Mouse (Mus musculus) limb, embryonic 13.5 days (tissue): ENCODE measurements around the gene Mphosph9. TPM values are rescaled to one million over a fixed set of nuclear protein-coding genes. Genes with fewer than 3 reads are reported as not detected.
A peak's percentile ranks its signal among the peaks of the same experiment; 100 is the strongest.

Experiments used
- ATAC-seq: fragments of 200-750 bp; cut with Nextera tagmentation; 2 replicates; pipeline ENCODE4 v1.8.0; 2017; ENCODE audit warnings: low read depth, moderate number of reproducible peaks, moderate TSS enrichment; ENCODE audit not compliant: low FRiP score
- H3K27ac ChIP-seq: fragments of 300-500 bp; sonication (generic); 2 replicates; pipeline ENCODE4 v1.5.1; 2015; ENCODE audit warnings: inconsistent platforms, mild to moderate bottlenecking, moderate library complexity
- H3K27me3 ChIP-seq: fragments of 300-500 bp; sonication (generic); 2 replicates; pipeline ENCODE4 v1.6.1; 2015; ENCODE audit warnings: mild to moderate bottlenecking, inconsistent platforms
- H3K36me3 ChIP-seq: fragments of 300-500 bp; sonication (generic); 2 replicates; pipeline ENCODE4 v1.6.1; 2015; ENCODE audit warnings: inconsistent platforms, mild to moderate bottlenecking, moderate library complexity
- H3K4me1 ChIP-seq: fragments of 300-500 bp; sonication (generic); 2 replicates; pipeline ENCODE4 v1.6.1; 2015; ENCODE audit warnings: inconsistent platforms
- H3K4me2 ChIP-seq: fragments of 300-500 bp; sonication (generic); replicated peaks from 2 replicates; pipeline ENCODE4 v1.6.1; 2015; ENCODE audit warnings: inconsistent platforms, mild to moderate bottlenecking, moderate library complexity
- H3K4me3 ChIP-seq: fragments of 300-500 bp; sonication (generic); 2 replicates; pipeline ENCODE4 v1.5.1; 2015; ENCODE audit warnings: moderate library complexity, mild to moderate bottlenecking, inconsistent platforms
- H3K9ac ChIP-seq: fragments of 300-500 bp; sonication (generic); 2 replicates; pipeline ENCODE4 v1.6.1; 2015; ENCODE audit warnings: mild to moderate bottlenecking, inconsistent platforms
- H3K9me3 ChIP-seq: fragments of 300-500 bp; sonication (generic); 2 replicates; pipeline ENCODE4 v1.6.1; 2016; ENCODE audit warnings: inconsistent platforms
- WGBS: fragments of 180-500 bp; shearing (Covaris S2); methylation state at CpG from one replicate; pipeline ENCODE4 v1.1.7; 2015; 5-methylcytosine and 5-hydroxymethylcytosine counted together
- polyA plus RNA-seq: library from polyadenylated mRNA; unstranded; fragments of >200 nt; fragmentation: Nextera tagmentation; extraction: Ambion mirVana; gene quantifications from 2 replicates; pipeline ENCODE4 v1.2.1, GENCODE M21; 2015

Mphosph9 gene
- polyA plus RNA-seq, 1 experiment from 2014 or later, result 13.2 TPM

DNA sequence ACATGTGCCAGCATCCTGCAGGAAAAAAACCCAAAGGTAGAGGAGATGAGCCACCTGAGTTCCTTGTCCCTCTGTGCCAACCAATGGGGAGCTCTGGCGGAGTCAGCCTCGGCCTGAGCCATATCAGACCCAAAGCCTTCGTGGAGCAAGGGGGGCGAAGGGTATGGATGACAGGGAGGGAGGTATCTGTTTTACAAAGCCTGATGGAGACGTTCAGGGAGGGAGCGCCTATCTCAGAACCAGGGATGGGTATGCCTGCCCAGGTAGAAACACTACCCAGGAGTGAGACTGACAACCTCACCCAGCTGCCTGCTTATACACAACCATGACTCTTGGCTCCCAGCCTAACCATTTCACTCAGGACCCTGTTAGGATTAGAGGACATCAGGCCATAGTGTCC is 111.4 kb downstream of the Mphosph9 start:
- Histone ChIP-seq H3K9ac (no peak overlapping the region), H3K4me2 (no peak overlapping the region), H3K4me3 (no peak overlapping the region), H3K36me3 (peaks cover 9% of the 10 kb centered on the region), H3K27me3 (no peaks in the 10 kb centered on the region), H3K4me1 (peaks cover 29% of the 10 kb centered on the region), H3K27ac (no peak overlapping the region), H3K9me3 (no peaks in the 10 kb centered on the region)
- 85% methylated on average over 6 of the region's 6 CpGs for WGBS
- ATAC-seq, result no peak

DNA sequence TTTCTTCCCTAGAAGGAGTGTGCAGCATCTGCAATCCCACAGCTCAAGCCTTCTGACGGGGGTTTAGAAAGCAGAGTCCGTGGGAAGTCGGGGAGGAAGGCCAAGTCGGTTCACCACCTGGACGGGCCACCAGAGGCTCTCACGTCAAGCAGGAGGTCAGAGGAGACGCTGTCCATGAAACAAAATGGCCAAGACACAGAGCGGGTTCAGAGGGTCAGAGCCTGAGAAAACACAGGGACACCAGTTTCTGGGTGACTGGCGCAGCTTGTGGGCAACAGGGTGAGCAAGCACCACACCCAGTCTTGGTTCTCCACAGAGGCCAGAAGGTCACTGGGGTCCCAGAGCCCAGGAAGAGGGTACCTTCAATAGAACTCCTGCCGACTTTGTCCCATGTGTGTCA is 112.1 kb downstream of the Mphosph9 start:
- ATAC-seq, result no peak
- WGBS, result 81% methylated on average over 10 of the region's 10 CpGs
- Histone ChIP-seq H3K36me3 (peaks cover 9% of the 10 kb centered on the region), H3K4me3 (no peak overlapping the region), H3K27me3 (no peaks in the 10 kb centered on the region), H3K4me1 (peaks cover 26% of the 10 kb centered on the region), H3K9ac (no peak overlapping the region), H3K27ac (0 out of 2 replicates have a peak overlapping the region, but pooled peaks have one; percentile 15), H3K4me2 (no peak overlapping the region), H3K9me3 (no peaks in the 10 kb centered on the region)

DNA sequence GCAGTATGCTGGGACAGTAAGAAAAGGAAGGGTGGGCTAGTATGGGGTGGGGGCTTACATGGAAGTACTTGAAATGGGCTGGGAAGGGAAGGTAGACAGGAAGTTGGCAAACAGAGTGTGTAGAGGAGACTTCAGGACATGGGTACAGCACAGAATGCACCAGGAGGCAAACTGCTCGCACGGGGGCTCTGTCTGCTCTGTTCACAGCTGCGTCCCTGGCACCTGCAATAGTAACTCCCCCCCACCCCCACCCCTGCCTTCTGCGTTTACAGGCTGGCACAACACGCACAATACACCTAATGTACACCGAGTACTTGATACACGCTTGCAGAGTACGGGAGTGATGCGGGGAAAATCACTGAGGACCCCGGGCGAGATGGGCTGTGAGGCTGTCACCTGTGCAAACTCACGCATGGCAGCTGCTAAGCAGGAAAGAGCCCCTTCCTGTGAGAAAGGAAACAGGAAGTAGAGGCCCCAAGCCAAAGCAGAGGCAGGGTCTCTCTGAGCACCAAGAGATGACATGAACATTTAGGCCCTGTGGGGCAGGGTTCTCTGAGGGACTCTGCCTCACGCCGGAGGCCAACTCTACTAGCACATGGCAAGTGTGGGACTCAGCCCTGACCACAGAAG is 113.1 kb downstream of the Mphosph9 start:
- peaks cover 13% of the 10 kb centered on the region for H3K36me3 ChIP-seq
- no peak for ATAC-seq
- no peak overlapping the region for H3K4me2 ChIP-seq
- H3K4me3 ChIP-seq, result no peak overlapping the region
- no peaks in the 10 kb centered on the region for H3K9me3 ChIP-seq
- peaks cover 24% of the 10 kb centered on the region for H3K4me1 ChIP-seq
- WGBS, result 81% methylated on average over 14 of the region's 14 CpGs
- H3K27me3 ChIP-seq, result no peaks in the 10 kb centered on the region
- no peak overlapping the region for H3K9ac ChIP-seq
- peak overlapping the region; percentile 15; the same call in 1 of the 2 replicates for H3K27ac ChIP-seq

DNA sequence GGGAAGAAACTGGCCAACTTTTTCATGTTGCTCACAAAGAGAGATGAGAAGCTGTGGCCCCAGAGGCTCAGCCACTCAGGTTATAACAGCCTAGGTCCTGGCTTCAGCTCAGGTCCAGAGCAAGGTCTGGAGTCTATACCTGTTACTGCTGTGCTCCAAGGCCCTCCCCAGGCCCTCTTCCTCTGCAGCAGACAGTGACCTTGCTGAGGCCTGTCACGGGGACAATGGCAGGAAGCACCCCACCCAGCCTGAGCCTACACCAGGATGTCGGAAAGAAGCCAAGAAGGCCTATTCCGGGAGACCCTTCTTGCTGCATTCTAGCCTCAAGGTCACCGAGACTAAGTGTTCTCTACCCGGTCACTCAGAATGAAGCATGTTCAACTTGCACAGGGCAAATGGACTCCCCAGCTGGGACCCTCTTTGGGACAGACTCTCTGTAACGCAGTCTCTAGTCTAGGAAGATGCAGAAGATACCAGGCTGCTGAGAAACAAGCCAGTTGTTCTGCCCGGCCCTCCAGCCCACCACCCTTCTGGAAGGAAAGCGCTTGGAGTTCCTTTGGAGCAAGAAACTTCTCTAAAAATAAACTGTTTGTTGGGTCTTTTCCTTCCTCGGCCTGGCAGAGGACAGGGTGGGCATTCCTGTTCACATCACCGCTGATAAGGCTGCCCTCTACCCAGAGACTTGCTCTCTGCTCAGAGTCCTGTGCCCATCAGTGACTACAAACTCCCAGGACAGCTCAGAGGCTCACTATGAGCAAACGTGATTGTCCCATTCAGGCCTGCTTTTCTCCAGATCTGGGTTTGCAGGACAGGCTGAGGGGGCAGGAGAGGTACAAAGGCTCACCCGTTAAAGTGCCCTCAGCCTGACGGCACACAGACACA is 113.9 kb downstream of the Mphosph9 start:
- no peak overlapping the region for H3K4me3 ChIP-seq
- no peaks in the 10 kb centered on the region for H3K27me3 ChIP-seq
- H3K4me2 ChIP-seq, result no peak overlapping the region
- no peak for ATAC-seq
- WGBS, result 81% methylated on average over 13 of the region's 13 CpGs
- peaks cover 13% of the 10 kb centered on the region for H3K36me3 ChIP-seq
- no peaks in the 10 kb centered on the region for H3K9me3 ChIP-seq
- no peak overlapping the region for H3K9ac ChIP-seq
- H3K27ac ChIP-seq, result peak overlapping the region; percentile 6; the same call in 1 of the 2 replicates
- H3K4me1 ChIP-seq, result peaks cover 17% of the 10 kb centered on the region

DNA sequence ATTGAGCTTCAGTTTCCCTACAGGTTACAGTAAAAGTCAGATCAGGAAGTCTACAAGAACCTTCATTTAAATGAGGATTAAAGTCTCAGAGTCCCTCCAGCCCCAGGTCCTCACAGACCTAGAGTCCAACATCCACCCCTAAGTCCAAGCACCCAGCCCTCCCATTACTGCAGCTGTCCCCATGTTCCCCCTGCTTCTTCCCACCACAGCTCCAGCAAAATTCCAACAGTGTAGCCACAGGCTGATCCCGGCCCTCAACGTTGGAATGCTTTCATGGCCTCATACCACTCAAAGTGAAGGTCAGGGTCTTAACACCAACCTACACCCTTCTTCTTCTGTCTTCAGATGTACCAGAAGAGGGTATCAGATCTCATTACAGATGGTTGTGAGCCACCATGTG is 116.1 kb downstream of the Mphosph9 start:
- peaks cover 19% of the 10 kb centered on the region for H3K4me1 ChIP-seq
- no peaks in the 10 kb centered on the region for H3K27me3 ChIP-seq
- no peak for ATAC-seq
- no peak overlapping the region for H3K4me3 ChIP-seq
- H3K9me3 ChIP-seq, result no peaks in the 10 kb centered on the region
- WGBS, result 86% methylated on average over 2 of the region's 2 CpGs
- no peak overlapping the region for H3K9ac ChIP-seq
- no peak overlapping the region for H3K27ac ChIP-seq
- H3K4me2 ChIP-seq, result no peak overlapping the region
- H3K36me3 ChIP-seq, result peaks cover 13% of the 10 kb centered on the region

DNA sequence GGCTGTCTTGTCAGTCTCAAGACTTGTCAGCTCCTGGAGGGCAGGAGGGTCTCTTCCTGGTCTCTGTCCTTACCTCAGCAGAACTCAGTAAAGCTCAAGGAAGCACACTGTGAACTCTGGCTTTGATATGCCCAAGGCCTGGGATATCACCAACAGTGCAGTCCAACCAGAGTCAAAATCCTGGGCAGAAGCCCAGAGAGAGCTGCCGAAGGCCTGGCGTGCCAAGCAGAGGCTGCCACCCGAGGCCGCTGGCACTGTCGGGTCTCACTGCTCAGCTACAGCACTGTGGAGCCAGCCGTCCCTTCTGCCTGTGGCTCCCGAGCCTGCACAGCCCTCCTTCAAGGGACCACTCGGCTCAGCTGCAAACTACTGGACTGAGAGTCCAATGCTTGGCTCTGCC is 116.5 kb downstream of the Mphosph9 start:
- H3K9me3 ChIP-seq, result no peaks in the 10 kb centered on the region
- H3K27ac ChIP-seq, result 0 out of 2 replicates have a peak overlapping the region, but pooled peaks have one; percentile 28
- no peaks in the 10 kb centered on the region for H3K27me3 ChIP-seq
- H3K4me1 ChIP-seq, result peaks cover 23% of the 10 kb centered on the region
- no peak overlapping the region for H3K9ac ChIP-seq
- peaks cover 13% of the 10 kb centered on the region for H3K36me3 ChIP-seq
- WGBS, result 91% methylated on average over 8 of the region's 8 CpGs
- no peak overlapping the region for H3K4me2 ChIP-seq
- ATAC-seq, result no peak
- no peak overlapping the region for H3K4me3 ChIP-seq

DNA sequence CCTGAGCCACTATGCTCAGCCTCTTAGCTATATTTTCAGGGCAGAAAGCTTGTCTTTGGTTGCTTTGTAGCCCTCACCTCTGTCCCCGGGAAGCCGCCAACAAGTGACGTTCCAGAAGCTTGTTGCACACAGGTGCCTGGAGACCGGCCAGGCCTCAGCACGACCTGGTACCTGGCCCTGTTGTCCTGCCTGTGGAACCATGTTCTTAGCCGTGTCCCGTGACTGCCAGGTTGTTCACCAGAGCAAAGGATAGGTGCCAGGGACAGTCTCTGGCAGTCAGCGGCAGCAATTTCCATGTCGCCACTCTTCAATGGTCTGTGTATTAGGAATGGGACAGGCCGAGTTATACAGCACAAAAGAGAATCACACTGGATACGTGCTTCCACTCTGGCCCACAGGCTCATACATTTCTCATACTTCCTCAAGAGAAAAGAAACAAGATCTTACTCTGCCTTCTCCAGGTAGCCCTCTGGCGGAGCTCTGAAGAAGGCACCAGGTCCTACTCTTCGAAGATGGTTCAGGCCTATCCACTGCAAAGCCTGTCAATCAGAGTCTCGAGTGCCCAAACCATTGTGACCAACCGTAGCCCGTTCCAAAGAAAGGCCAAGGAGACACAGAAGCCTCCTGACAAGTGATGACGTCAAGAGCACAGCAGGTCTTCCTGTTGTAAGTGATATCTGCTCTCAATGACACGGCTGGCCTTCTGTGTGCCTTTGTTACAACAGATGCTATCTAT is 117.3 kb downstream of the Mphosph9 start:
- H3K36me3 ChIP-seq, result peaks cover 9% of the 10 kb centered on the region

DNA sequence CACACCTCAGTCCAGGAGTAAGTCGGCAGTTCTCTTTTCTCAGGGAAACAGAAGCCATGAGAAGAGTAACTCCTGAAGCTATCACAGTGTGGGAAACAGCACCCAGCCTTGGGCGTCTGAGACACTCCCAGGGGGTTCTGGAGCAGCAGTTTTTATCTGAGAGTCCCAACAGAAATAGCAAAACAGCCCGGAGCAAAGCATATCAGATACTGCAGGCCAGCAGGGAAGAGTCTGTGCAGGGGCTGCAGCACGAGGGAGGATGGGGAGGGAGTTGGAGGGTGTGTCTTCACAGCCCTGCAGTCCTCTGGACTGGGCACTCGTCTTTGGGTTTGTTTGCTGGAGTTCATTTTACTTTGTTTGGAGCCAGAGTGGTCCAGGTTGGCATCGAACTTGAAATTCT is 117.9 kb downstream of the Mphosph9 start:
- no peak for ATAC-seq

More for the DNA sequence above, 117.3 kb downstream of the Mphosph9 start:
- no peak for ATAC-seq
- 84% methylated on average over 18 of the region's 18 CpGs for WGBS
- H3K27me3 ChIP-seq, result no peaks in the 10 kb centered on the region
- no peak overlapping the region for H3K9ac ChIP-seq
- H3K4me3 ChIP-seq, result no peak overlapping the region
- H3K27ac ChIP-seq, result no peak overlapping the region
- peaks cover 30% of the 10 kb centered on the region for H3K4me1 ChIP-seq
- H3K4me2 ChIP-seq, result no peak overlapping the region
- H3K9me3 ChIP-seq, result no peaks in the 10 kb centered on the region

DNA sequence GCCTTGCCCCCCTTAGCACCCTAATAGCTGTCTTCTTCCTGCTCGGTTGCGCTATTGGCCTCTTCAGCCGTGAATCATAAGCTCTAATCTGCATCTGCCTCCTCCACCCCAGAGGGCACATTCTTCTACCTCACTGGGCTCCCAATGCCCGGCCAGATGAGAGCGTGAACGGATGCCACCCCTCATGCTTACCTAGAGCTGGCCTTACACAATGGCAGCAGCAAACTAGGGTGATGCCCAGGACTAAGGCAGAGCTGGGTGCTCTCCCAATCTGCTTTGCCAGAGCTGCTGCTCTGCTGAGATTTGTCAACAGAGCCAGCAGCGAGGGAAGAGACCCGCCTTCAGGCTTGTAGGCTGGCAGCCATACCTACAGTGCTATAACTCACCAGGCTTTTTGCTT is 119.7 kb downstream of the Mphosph9 start:
- Histone ChIP-seq H3K4me1 (peaks cover 32% of the 10 kb centered on the region), H3K4me2 (no peak overlapping the region), H3K27ac (no peak overlapping the region), H3K9ac (no peak overlapping the region), H3K36me3 (peaks cover 4% of the 10 kb centered on the region; the same call in 1 of the 2 replicates), H3K27me3 (no peaks in the 10 kb centered on the region), H3K9me3 (no peaks in the 10 kb centered on the region), H3K4me3 (no peak overlapping the region)
- ATAC-seq, result no peak
- WGBS, result 76% methylated on average over 8 of the region's 8 CpGs

More for the DNA sequence above, 117.9 kb downstream of the Mphosph9 start:
- H3K36me3 ChIP-seq, result peaks cover 4% of the 10 kb centered on the region; the same call in 1 of the 2 replicates
- no peak overlapping the region for H3K27ac ChIP-seq
- H3K4me3 ChIP-seq, result no peak overlapping the region
- H3K9me3 ChIP-seq, result no peaks in the 10 kb centered on the region
- H3K4me2 ChIP-seq, result no peak overlapping the region
- H3K4me1 ChIP-seq, result peaks cover 32% of the 10 kb centered on the region
- H3K9ac ChIP-seq, result no peak overlapping the region
- WGBS, result 63% methylated on average over 6 of the region's 6 CpGs
- no peaks in the 10 kb centered on the region for H3K27me3 ChIP-seq

DNA sequence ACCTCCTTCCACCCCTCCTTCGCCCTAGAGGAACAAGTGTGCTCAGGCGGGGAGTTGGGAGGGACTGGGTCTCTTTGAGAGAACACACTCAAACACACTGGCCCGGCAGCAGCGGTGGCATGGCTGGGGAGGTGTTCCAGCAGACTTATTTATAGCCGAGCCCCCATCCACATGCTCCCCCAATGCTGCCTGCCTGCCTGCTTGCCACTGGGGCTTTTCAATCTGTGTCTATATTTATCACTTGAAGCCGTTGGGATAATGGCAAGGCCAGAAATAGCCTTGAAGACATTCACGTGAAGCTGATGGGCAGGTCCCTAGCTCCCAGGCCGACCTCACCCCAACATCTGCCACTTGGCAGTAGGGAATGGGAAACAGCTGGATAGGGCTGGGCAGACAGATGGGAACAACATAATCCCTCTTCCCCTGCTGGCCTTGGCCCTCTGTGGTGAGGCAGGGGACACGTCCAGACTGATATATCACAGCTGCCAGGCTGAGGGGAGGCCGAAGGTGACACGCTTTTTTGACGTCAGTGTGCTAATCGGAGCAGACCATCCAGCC is 121.2 kb downstream of the Mphosph9 start:
- WGBS, result 26% methylated on average over 13 of the region's 13 CpGs
- H3K9me3 ChIP-seq, result no peaks in the 10 kb centered on the region
- peaks cover 4% of the 10 kb centered on the region; the same call in 1 of the 2 replicates for H3K36me3 ChIP-seq
- no peak overlapping the region for H3K4me3 ChIP-seq
- peaks cover 32% of the 10 kb centered on the region for H3K4me1 ChIP-seq
- no peak overlapping the region for H3K9ac ChIP-seq
- peak; percentile 63; the same call in 1 of the 2 replicates for ATAC-seq
- H3K4me2 ChIP-seq, result no peak overlapping the region
- 0 out of 2 replicates have a peak overlapping the region, but pooled peaks have one; percentile 22 for H3K27ac ChIP-seq
- no peaks in the 10 kb centered on the region for H3K27me3 ChIP-seq

DNA sequence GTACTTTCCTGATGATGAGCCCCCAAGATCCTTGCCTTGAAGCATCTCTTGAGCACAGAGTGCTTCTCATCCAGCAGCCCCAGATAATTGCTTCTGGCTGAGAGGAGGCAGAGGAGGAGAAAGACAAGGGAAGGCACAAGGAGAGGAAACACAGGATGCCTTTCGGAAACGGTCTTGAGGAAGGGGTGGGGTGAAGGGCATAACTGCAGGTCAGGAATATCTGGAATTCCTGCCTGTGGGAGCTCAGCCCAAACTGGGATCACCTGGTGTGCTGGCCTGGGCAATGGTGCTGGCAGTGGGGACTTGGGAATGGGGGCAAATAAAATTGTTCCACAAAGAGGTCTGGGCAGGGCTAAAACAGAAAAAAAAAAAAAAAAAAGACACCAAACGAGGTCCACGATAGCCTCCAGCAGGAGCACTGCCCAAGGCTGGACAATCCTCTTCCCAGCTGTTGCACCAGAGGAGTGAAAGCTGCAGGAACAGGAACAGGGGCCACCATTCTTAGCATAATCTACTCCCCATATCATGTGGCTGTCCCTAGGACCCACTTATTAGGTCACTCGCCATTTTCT is 121.9 kb downstream of the Mphosph9 start:
- no peak for ATAC-seq
- H3K27me3 ChIP-seq, result no peaks in the 10 kb centered on the region
- 29% methylated on average over 5 of the region's 5 CpGs for WGBS
- H3K27ac ChIP-seq, result no peak overlapping the region
- H3K4me3 ChIP-seq, result no peak overlapping the region
- no peak overlapping the region for H3K4me2 ChIP-seq
- H3K4me1 ChIP-seq, result peaks cover 32% of the 10 kb centered on the region
- peaks cover 4% of the 10 kb centered on the region; the same call in 1 of the 2 replicates for H3K36me3 ChIP-seq
- H3K9ac ChIP-seq, result no peak overlapping the region
- no peaks in the 10 kb centered on the region for H3K9me3 ChIP-seq
